Mouse (Mus musculus): Measurements from ENCODE around the gene Abi1. TPM values are rescaled to one million over a fixed set of nuclear protein-coding genes. Genes with fewer than 3 reads are reported as not detected.
"Not testable (repeated sequence)": the region's sequence is repeated elsewhere in the genome, so short reads cannot be mapped to it uniquely, and the experiment has no call there.

Abi1 gene
- polyA plus RNA-seq, 1 experiment from 2014 or later = 20.9 TPM

- Histone ChIP-seq H3K4me3 (ENCODE audit: low read depth, low read length) (peak overlapping the region; percentile 88), H3K27ac (ENCODE audit: low read length) (peak overlapping the region; percentile 92), H3K4me1 (ENCODE audit: control insufficient read depth, low read depth, low read length) (no peaks in the 10 kb centered on the region; the same call in none of the 2 replicates), H3K9ac (ENCODE audit: low read depth, low read length) (peak overlapping the region; percentile 72), H3K4me2 (ENCODE audit: low read depth, low read length) (peak overlapping the region; percentile 79), H3K9me3 (replicated peaks; ENCODE audit: control insufficient read depth, low read length) (no peaks in the 10 kb centered on the region), H3K36me3 (ENCODE audit: control insufficient read depth, insufficient read depth) (no peaks in the 10 kb centered on the region), H3K27me3 (ENCODE audit: control insufficient read depth, insufficient read depth, low read depth, low read length) (no peaks in the 10 kb centered on the region)
- peak; percentile 52 for ATAC-seq (ENCODE audit: low read depth)
- WGBS (ENCODE audit: insufficient replicate concordance) = under 1% methylated on average over 21 of the region's 21 CpGs
Measured at GRCm38 (mm10) chr2:23068370-23068737, 28.3 kb upstream of the Abi1 start.

DNA sequence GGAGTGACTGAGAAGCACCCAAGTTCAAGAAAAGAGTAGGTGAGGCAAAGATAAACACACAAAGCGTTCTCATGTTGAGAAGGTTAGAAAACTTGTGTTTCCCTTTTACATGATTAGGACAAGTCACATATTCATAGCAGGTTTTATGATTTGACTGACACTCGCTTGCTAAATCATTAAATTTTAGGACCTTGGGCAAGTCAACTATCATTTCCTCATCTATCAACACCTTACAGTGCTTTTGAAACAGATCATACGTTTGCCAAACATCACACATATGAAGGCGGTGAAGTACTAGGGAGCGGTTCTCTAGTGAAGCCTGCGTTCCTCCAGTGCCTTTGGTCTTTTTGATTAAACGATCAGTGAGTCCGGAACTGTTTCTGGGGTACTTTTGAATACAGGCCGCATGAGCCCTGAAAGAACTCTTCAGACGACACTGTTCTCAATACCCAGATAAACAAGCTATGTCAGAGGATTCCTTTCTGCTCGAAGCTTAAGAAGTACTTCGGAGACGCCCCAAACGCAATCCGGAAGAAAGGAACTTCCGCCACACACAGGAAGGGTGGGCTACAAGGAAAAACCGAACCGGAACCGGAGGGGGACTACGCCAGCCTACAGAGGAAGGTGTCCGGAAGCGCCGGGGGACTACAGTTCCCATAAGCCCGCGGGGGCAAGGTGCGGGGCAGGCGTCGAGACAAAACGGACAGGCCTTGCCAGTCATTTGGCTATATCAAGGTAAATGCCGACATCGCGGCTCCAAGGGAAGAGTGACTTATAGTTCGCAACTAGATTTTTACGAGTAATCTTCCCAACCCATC is 27.7 kb upstream of the Abi1 start, which contains the start of gene Acbd5:
Gene Acbd5 (plus strand): TSS at position 616 of the 818 bp plus-strand sequence.
- H3K9me3 ChIP-seq (replicated peaks; ENCODE audit: control insufficient read depth, low read length) = no peaks in the 10 kb centered on the region
- no peaks in the 10 kb centered on the region for H3K36me3 ChIP-seq (ENCODE audit: control insufficient read depth, insufficient read depth)
- no peaks in the 10 kb centered on the region for H3K27me3 ChIP-seq (ENCODE audit: control insufficient read depth, insufficient read depth, low read depth, low read length)
- peak within 1 kb of the TSS; percentile 72 for H3K9ac ChIP-seq (ENCODE audit: low read depth, low read length)
- H3K4me1 ChIP-seq (ENCODE audit: control insufficient read depth, low read depth, low read length) = no peaks in the 10 kb centered on the region; the same call in none of the 2 replicates
- peak within 1 kb of the TSS; percentile 92 for H3K27ac ChIP-seq (ENCODE audit: low read length)
- WGBS (ENCODE audit: insufficient replicate concordance) = 2% methylated on average over 34 of the region's 34 CpGs
- peak within 1 kb of the TSS; percentile 79 for H3K4me2 ChIP-seq (ENCODE audit: low read depth, low read length)
- peak; percentile 90 for ATAC-seq (ENCODE audit: low read depth)
- H3K4me3 ChIP-seq (ENCODE audit: low read depth, low read length) = peak within 1 kb of the TSS; percentile 88

DNA sequence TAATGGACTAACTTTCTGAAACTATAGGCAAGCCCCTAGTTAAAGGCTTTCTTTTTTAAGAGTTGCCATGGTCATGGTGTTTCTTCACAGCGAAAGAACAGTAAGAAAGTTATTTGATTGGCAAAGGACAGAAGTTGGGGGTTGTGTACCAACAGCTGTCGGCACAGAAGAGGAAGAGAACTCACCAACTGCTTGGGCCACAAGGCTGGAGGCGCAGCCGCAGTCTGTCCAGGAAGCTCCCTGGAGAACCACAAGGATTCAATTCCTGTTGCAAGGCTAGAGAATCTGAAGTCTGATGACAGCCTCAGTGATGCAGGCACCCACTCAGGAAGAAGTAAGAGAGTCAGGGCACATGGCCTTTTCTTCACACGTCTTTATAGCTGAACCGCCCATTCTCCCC is 12.5 kb upstream of the Abi1 start:
- no peaks in the 10 kb centered on the region for H3K27me3 ChIP-seq (ENCODE audit: control insufficient read depth, insufficient read depth, low read depth, low read length)
- 24% methylated on average over 6 of the region's 6 CpGs for WGBS (ENCODE audit: insufficient replicate concordance)
- H3K4me2 ChIP-seq (ENCODE audit: low read depth, low read length) = no peak overlapping the region
- ATAC-seq (ENCODE audit: low read depth) = peak; percentile 37; the same call in 1 of the 2 replicates
- H3K9ac ChIP-seq (ENCODE audit: low read depth, low read length) = no peak overlapping the region
- H3K4me3 ChIP-seq (ENCODE audit: low read depth, low read length) = no peak overlapping the region
- H3K4me1 ChIP-seq (ENCODE audit: control insufficient read depth, low read depth, low read length) = no peaks in the 10 kb centered on the region
- H3K9me3 ChIP-seq (replicated peaks; ENCODE audit: control insufficient read depth, low read length) = no peaks in the 10 kb centered on the region
- no peaks in the 10 kb centered on the region for H3K36me3 ChIP-seq (ENCODE audit: control insufficient read depth, insufficient read depth)
- H3K27ac ChIP-seq (ENCODE audit: low read length) = no peak overlapping the region

- WGBS (ENCODE audit: insufficient replicate concordance) = 65% methylated on average over 2 of the region's 2 CpGs
- Histone ChIP-seq H3K4me2 (ENCODE audit: low read depth, low read length) (no peak overlapping the region), H3K4me1 (ENCODE audit: control insufficient read depth, low read depth, low read length) (no peaks in the 10 kb centered on the region), H3K27me3 (ENCODE audit: control insufficient read depth, insufficient read depth, low read depth, low read length) (no peaks in the 10 kb centered on the region), H3K9ac (ENCODE audit: low read depth, low read length) (no peak overlapping the region), H3K36me3 (ENCODE audit: control insufficient read depth, insufficient read depth) (no peaks in the 10 kb centered on the region), H3K27ac (ENCODE audit: low read length) (no peak overlapping the region), H3K4me3 (ENCODE audit: low read depth, low read length) (no peak overlapping the region), H3K9me3 (replicated peaks; ENCODE audit: control insufficient read depth, low read length) (no peaks in the 10 kb centered on the region)
- no peak for ATAC-seq (ENCODE audit: low read depth)
Measured at GRCm38 (mm10) chr2:23051890-23052289, 11.8 kb upstream of the Abi1 start.

DNA sequence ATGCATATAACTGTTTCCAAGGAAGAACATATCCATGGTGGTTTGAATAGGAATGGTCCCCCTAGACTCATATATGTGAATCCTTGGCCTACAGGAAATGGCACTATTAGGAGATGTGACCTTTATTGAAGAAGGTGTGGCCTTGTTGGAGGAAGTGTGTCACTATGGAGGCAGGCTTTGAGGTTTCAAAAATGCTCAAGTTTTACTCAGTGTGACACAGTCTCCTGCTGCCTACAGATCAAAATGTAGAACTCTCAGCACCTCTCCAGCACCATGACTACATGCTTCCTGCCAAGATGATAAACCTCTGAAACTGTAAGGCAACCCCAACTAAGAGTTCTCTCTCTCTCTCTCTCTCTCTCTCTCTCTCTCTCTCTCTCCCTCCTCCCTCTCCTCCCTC is 8.0 kb upstream of the Abi1 start:
- ATAC-seq (ENCODE audit: low read depth) = no peak
- no peaks in the 10 kb centered on the region for H3K36me3 ChIP-seq (ENCODE audit: control insufficient read depth, insufficient read depth)

GRCm38 (mm10) chr2:23045703-23046102 is 5.7 kb upstream of the Abi1 start:
- H3K27me3 ChIP-seq (ENCODE audit: control insufficient read depth, insufficient read depth, low read depth, low read length) = no peaks in the 10 kb centered on the region
- H3K4me3 ChIP-seq (ENCODE audit: low read depth, low read length) = no peak overlapping the region
- H3K4me1 ChIP-seq (ENCODE audit: control insufficient read depth, low read depth, low read length) = no peaks in the 10 kb centered on the region
- 25% methylated on average over 1 of the region's 1 CpGs for WGBS (ENCODE audit: insufficient replicate concordance)
- ATAC-seq (ENCODE audit: low read depth) = no peak
- no peak overlapping the region for H3K9ac ChIP-seq (ENCODE audit: low read depth, low read length)
- H3K4me2 ChIP-seq (ENCODE audit: low read depth, low read length) = no peak overlapping the region
- no peaks in the 10 kb centered on the region for H3K9me3 ChIP-seq (replicated peaks; ENCODE audit: control insufficient read depth, low read length)
- H3K36me3 ChIP-seq (ENCODE audit: control insufficient read depth, insufficient read depth) = no peaks in the 10 kb centered on the region
- H3K27ac ChIP-seq (ENCODE audit: low read length) = no peak overlapping the region

More for the DNA sequence above, 8.0 kb upstream of the Abi1 start:
- H3K27me3 ChIP-seq (ENCODE audit: control insufficient read depth, insufficient read depth, low read depth, low read length) = no peaks in the 10 kb centered on the region
- H3K9me3 ChIP-seq (replicated peaks; ENCODE audit: control insufficient read depth, low read length) = no peaks in the 10 kb centered on the region
- no peaks in the 10 kb centered on the region for H3K4me1 ChIP-seq (ENCODE audit: control insufficient read depth, low read depth, low read length)
- no peak overlapping the region for H3K4me3 ChIP-seq (ENCODE audit: low read depth, low read length)
- H3K27ac ChIP-seq (ENCODE audit: low read length) = no peak overlapping the region
- no peak overlapping the region for H3K9ac ChIP-seq (ENCODE audit: low read depth, low read length)
- no peak overlapping the region for H3K4me2 ChIP-seq (ENCODE audit: low read depth, low read length)

DNA sequence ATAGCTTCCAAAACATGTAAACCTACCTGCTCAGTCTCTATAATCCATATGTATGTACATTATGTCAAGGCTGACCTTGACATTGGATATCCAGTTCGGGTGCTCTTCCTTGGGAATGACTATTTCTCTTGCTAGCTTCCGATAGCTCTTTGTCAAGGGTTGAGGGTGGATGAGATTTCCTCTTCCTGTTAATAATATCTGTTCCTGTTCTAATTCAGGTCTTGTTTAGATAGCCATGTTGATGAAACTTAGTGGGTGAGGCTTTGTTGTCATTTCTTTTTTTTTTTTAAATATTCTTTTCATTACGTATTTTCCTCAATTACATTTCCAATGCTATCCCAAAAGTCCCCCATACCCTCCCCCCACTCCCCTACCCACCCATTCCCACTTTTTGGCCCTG is 2.1 kb upstream of the Abi1 start:
- no peak for ATAC-seq (ENCODE audit: low read depth)
- Histone ChIP-seq H3K9ac (ENCODE audit: low read depth, low read length) (no peak overlapping the region), H3K4me2 (ENCODE audit: low read depth, low read length) (no peak overlapping the region), H3K4me3 (ENCODE audit: low read depth, low read length) (no peak overlapping the region), H3K27me3 (ENCODE audit: control insufficient read depth, insufficient read depth, low read depth, low read length) (no peaks in the 10 kb centered on the region), H3K27ac (ENCODE audit: low read length) (no peak overlapping the region), H3K9me3 (replicated peaks; ENCODE audit: control insufficient read depth, low read length) (no peaks in the 10 kb centered on the region), H3K36me3 (ENCODE audit: control insufficient read depth, insufficient read depth) (no peaks in the 10 kb centered on the region), H3K4me1 (ENCODE audit: control insufficient read depth, low read depth, low read length) (peaks cover 5% of the 10 kb centered on the region)
- 79% methylated on average over 3 of the region's 3 CpGs for WGBS (ENCODE audit: insufficient replicate concordance)

- no peak overlapping the region for H3K9ac ChIP-seq (ENCODE audit: low read depth, low read length)
- no peaks in the 10 kb centered on the region for H3K36me3 ChIP-seq (ENCODE audit: control insufficient read depth, insufficient read depth)
- no peaks in the 10 kb centered on the region for H3K9me3 ChIP-seq (replicated peaks; ENCODE audit: control insufficient read depth, low read length)
- H3K27ac ChIP-seq (ENCODE audit: low read length) = 0 out of 2 replicates have a peak overlapping the region, but pooled peaks have one; percentile 22
- 32% methylated on average over 4 of the region's 4 CpGs for WGBS (ENCODE audit: insufficient replicate concordance)
- H3K27me3 ChIP-seq (ENCODE audit: control insufficient read depth, insufficient read depth, low read depth, low read length) = no peaks in the 10 kb centered on the region
- no peak overlapping the region for H3K4me2 ChIP-seq (ENCODE audit: low read depth, low read length)
- no peak for ATAC-seq (ENCODE audit: low read depth)
- H3K4me1 ChIP-seq (ENCODE audit: control insufficient read depth, low read depth, low read length) = peaks cover 9% of the 10 kb centered on the region
- H3K4me3 ChIP-seq (ENCODE audit: low read depth, low read length) = no peak overlapping the region
Measured at GRCm38 (mm10) chr2:23041457-23041856, 1.4 kb upstream of the Abi1 start.

DNA sequence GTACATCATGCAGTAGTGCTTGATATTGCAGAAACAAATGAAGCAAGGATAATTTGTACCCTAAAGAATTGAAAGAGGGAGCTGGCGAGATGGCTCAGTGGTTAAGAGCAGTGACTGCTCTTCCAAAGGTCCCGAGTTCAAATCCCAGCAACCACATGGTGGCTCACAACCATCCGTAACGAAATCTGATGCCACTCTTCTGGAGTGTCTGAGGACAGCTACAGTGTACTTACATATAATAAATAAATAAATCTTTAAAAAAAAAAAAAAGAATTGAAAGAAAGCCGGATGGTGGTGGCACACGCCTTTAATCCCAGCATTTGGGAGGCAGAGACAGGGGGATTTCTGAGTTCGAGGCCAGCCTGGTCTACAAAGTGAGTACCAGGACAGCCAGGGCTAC is 649 bp upstream of the Abi1 start:
- not testable (repeated sequence) for H3K36me3 ChIP-seq (ENCODE audit: control insufficient read depth, insufficient read depth); H3K4me3 ChIP-seq (ENCODE audit: low read depth, low read length); H3K9me3 ChIP-seq (replicated peaks; ENCODE audit: control insufficient read depth, low read length); H3K4me1 ChIP-seq (ENCODE audit: control insufficient read depth, low read depth, low read length); ATAC-seq (ENCODE audit: low read depth); H3K9ac ChIP-seq (ENCODE audit: low read depth, low read length); H3K27me3 ChIP-seq (ENCODE audit: control insufficient read depth, insufficient read depth, low read depth, low read length); H3K27ac ChIP-seq (ENCODE audit: low read length)
- peak overlapping the region; percentile 56 for H3K4me2 ChIP-seq (ENCODE audit: low read depth, low read length)
- WGBS (ENCODE audit: insufficient replicate concordance) = 70% methylated on average over 7 of the region's 7 CpGs

Measured in liver, embryonic 16.5 days (tissue).